Mouse (Mus musculus) left cerebral cortex, postnatal 10 days (tissue): ENCODE results near the gene Padi6. TPM values are rescaled to one million over a fixed set of nuclear protein-coding genes. Genes with fewer than 3 reads are reported as not detected.

Experiments
- DNase-seq, 2 experiments: peaks; one replicate each; pipeline ENCODE4 v3.0.0; 2021 to 2022; ENCODE audit warnings: low spot score in 2 of 2, mixed read lengths in 1 of 2; ENCODE audit errors: extremely low spot score in 1 of 2
- intact Hi-C: fragments of 180-260 bp; cut with DNase I; formaldehyde crosslinking; loops from one replicate; pipeline ENCODE4 v1.15.1; 2025
- total RNA-seq, 2 experiments: library from RNA; stranded (reverse); gene quantifications; 2 replicates each; pipeline ENCODE4 v1.2.3; 2021

The Padi6 gene
- under 1 TPM; 0.49 to 0.87 TPM for total RNA-seq

- no peak for DNase-seq
- intact Hi-C loops: no loop called here
Observed at GRCm38 (mm10) chr4:140742543-140742942, at the start of gene Padi6. Gene Padi6 (minus strand): TSS chr4:140742643.

- no peak for DNase-seq
- intact Hi-C loops: no loop called here
Observed at GRCm38 (mm10) chr4:140791071-140791470, 48.6 kb upstream of the Padi6 start.

GRCm38 (mm10) chr4:140789983-140790382 lies 47.5 kb upstream of the Padi6 start:
- DNase-seq: no peak
- intact Hi-C loops: no loop called here

- no peak for DNase-seq
- intact Hi-C loops: no loop called here
Observed at GRCm38 (mm10) chr4:140788983-140789382, 46.5 kb upstream of the Padi6 start.

- intact Hi-C loops: no loop called here
Observed at GRCm38 (mm10) chr4:140788264-140788663, 45.8 kb upstream of the Padi6 start.

GRCm38 (mm10) chr4:140787414-140787813 lies 45.0 kb upstream of the Padi6 start:
- intact Hi-C loops: no loop called here
- DNase-seq: peak in 1 of 2 experiments; percentile 57

More at GRCm38 (mm10) chr4:140788264-140788663, 45.8 kb upstream of the Padi6 start:
- no peak for DNase-seq

- intact Hi-C loops: no loop called here
- no peak for DNase-seq
Observed at GRCm38 (mm10) chr4:140785217-140785616, 42.8 kb upstream of the Padi6 start.

- intact Hi-C loops: no loop called here
- no peak for DNase-seq
Observed at GRCm38 (mm10) chr4:140784292-140784945, 42.0 kb upstream of the Padi6 start.

GRCm38 (mm10) chr4:140782821-140783220 lies 40.4 kb upstream of the Padi6 start:
- no peak for DNase-seq
- intact Hi-C loops: no loop called here

- DNase-seq: no peak
- intact Hi-C loops: no loop called here
Observed at GRCm38 (mm10) chr4:140780507-140780906, 38.1 kb upstream of the Padi6 start.

GRCm38 (mm10) chr4:140779803-140780397 lies 37.5 kb upstream of the Padi6 start:
- intact Hi-C loops: no loop called here
- peak in 1 of 2 experiments; percentile 69 for DNase-seq

GRCm38 (mm10) chr4:140776623-140777022 lies 34.2 kb upstream of the Padi6 start:
- DNase-seq: no peak
- intact Hi-C loops: no loop called here

- no peak for DNase-seq
- intact Hi-C loops: no loop called here
Observed at GRCm38 (mm10) chr4:140775876-140776275, 33.4 kb upstream of the Padi6 start.

GRCm38 (mm10) chr4:140774893-140775292 lies 32.5 kb upstream of the Padi6 start:
- intact Hi-C loops: no loop called here
- DNase-seq: no peak

- intact Hi-C loops: no loop called here
Observed at GRCm38 (mm10) chr4:140774025-140774800, 31.8 kb upstream of the Padi6 start, which contains the start of gene Padi4. Gene Padi4 (minus strand): TSS chr4:140774236.

GRCm38 (mm10) chr4:140771091-140771490 lies 28.6 kb upstream of the Padi6 start:
- no peak for DNase-seq
- intact Hi-C loops: no loop called here

More at GRCm38 (mm10) chr4:140774025-140774800, 31.8 kb upstream of the Padi6 start, which contains the start of gene Padi4:
- no peak for DNase-seq

- intact Hi-C loops: no loop called here
- peak in 1 of 2 experiments; percentile 47 for DNase-seq
Observed at GRCm38 (mm10) chr4:140770433-140770832, 28.0 kb upstream of the Padi6 start.

- intact Hi-C loops: no loop called here
- DNase-seq: no peak
Observed at GRCm38 (mm10) chr4:140768973-140769372, 26.5 kb upstream of the Padi6 start.

- intact Hi-C loops: no loop called here
Observed at GRCm38 (mm10) chr4:140765936-140766335, 23.5 kb upstream of the Padi6 start.

GRCm38 (mm10) chr4:140763158-140763557 lies 20.7 kb upstream of the Padi6 start:
- intact Hi-C loops: no loop called here
- DNase-seq: peak in 1 of 2 experiments; percentile 59

More at GRCm38 (mm10) chr4:140765936-140766335, 23.5 kb upstream of the Padi6 start:
- no peak for DNase-seq
